Mouse (Mus musculus) cerebellum, postnatal 14 days (tissue): Measurements from ENCODE around the gene Dnm3.
A peak's percentile ranks its signal among the peaks of the same experiment; 100 is the strongest.

Source experiments
- DNase-seq, 2 experiments: peaks; one replicate each; pipeline ENCODE4 v3.0.0; 2021; ENCODE audit warnings: mixed read lengths in 2 of 2

The Dnm3 gene

DNA sequence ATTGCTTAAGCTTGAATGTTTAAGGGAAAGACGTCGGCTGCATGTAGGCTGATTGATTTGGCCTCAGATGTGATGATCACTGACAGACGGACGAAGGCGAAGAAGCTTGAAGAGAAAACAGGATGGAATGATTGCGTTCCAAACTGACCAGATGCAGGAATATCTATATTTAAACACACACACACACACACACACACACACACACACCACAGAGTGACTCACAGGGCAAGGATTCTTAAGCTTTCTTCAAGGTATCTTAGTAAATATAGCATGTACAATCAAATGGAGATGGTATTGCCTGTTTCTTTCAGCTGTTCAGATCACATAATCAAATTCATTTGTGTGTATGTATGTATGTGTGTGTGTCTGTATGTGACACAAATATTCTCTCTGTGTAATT is 425.1 kb downstream of the Dnm3 start:
- no peak for DNase-seq

DNA sequence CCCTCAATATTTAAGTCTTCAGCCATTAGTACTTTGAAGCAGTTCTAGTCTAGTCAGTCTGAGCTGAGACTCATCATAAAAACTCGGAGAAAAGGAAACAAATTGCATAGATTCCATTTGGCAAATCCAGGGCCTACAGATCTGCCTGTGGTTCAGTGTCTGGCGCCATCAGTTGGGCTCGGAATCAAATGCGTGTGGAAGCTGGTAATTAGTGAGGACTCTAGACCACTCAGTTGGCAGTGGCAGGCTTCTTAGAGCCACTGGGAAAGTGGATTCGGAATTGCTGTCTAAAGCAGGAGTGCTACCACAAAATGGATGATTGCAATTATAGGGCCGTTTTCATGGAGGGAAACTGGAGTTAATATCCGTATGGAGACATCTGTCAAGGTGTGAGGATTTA is 425.7 kb downstream of the Dnm3 start:
- no peak for DNase-seq

DNA sequence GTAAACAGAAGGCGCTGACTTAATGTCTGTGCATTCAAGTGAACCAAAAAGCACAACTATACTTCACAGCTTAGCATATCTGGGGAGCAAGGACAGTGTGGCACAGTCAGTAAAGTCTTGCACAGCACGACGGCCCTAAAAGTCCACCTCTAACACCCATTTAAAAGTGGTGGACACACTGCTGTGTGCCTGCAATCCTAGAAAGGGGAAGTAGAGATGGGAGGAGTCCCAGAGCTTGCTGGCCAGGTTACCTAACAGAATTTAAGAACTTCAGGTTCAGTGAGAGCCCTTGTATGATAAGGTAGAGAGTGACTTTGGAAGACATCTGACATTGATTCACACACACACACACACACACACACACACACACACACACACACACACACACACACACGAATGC is 426.1 kb downstream of the Dnm3 start:
- no peak for DNase-seq

DNA sequence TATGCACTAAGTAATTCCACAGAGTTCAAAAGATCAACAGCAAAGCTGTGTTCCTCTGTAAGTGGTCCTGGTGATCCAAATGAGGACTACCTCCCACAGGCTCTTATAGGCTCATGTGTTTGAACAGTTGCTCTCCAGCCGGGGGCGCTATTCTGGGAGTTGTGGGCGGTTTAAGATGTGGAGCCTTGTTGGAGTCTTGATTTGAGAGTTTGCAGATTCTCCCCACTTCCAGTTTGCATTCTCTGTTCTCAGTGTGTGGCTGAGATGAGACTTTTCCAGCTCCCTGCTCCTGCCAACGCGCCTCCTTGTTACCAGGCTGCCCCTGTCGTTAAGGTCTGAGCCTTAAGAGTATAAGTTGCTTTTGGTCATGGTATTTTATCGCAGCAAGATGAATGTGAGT is 430.2 kb downstream of the Dnm3 start:
- no peak for DNase-seq

DNA sequence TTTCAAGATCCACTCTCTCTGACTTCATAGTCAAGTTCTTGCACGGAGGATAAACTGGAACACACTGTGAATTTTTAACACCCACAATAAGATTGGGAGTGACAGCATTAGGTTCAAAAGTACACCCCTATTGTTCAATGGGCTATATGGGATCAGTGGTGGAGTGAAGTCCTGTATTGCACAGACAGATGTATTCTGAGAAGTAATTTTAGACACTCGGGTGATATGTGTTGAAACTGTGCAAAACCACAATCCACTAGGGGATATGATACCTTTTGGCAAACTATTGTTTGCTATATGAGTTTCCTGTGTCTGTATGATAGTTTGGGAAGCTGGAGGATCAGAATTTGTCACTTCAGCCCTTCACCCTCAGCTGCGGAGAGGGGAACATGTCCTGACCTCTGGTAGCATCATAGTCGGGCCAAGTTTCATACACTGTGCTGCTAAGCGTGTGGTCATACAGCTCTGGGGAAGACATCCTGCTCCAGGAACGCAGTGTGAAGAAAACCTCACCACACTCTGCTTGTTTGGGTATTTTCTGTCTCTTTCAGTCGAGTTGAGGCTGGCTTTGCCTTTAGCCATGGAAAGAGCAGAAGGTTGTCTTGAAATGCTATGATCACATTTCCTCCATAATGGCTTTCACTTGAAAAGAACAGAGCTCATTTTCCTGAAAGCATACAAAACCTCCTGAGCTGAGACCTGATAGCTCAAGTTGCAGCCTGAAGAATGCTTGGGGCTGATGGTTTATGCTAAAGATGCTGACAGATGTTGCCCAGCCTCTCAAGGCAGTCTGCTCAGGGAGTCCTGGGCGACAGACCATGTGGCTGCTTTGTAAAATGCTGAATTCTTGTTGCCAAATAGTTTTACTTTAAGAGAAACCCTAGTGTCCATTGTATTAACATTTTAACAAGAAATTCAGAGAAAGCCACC is 433.8 kb downstream of the Dnm3 start:
- no peak for DNase-seq

DNA sequence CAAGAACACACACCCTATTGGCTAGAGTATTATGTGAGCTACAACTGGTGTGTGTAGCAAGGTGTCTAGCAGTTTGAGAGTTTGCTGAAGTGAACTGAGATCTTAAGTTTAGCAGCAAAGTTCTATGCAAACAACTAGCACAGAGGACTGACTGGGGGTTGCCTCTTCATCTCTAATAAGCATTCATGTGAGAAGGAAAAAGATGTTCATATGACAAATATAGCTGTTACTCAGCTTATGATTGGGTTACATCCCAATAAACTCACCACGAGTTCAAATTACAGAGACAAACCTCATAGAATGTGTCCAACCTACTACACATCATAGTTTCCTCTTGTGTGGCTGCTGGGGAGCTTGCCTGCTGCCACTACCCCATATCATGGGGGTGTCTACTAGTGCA is 434.6 kb downstream of the Dnm3 start:
- DNase-seq, result no peak

DNA sequence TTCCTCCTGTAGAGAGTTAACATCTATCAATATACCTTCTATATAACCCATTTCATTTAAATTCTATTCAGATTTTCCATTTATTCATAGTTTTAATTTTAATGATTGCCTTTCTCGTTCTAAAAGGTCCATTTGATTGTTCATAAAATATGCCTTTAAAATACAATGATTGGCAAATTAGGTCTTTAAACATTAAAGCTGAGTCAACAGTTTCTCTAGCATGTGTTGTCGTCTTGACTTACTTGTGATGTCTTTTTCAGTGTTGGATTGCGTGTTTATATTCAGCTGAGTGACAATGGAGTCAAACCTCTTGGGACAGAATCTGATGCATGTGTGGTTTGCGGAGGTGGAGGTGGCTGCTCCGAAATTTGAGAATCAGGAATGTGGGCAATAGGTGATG is 435.4 kb downstream of the Dnm3 start:
- DNase-seq, result no peak

DNA sequence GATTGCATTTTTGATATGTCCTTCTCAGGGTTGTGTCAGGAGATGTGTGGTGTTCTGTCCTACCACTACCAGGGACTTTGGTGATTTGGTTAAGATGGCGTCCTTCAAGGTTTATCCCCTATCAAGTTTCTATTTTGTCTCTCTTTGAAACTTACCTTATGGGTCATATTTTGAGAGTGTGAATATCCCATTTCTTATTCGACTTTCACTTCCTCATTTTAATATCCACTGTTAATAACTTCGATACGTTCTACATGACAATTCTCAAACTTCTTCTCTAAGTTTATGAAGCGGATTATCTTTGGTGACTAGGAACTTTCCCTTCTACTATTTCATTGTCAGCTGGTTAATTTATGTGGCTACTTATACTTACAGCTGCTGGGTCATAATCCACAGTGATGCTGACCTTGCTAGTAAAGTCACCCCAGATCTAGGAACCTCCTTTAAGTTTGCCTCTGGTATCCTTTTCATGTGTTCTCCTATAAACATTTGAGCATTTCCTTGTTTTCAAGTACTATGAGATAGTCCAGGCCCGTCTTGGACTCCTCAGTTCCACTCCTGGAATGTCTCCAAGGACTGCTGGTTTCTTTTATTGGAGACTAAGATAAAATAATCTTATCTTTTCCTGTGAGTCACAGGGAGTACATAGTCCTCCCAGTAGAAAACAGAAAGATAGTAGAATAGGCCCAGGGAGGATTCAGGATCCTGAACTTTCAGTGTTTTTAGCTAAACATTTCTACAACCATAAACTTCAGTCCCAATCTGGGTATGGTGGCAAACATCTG is 437.2 kb downstream of the Dnm3 start:
- DNase-seq, result no peak

DNA sequence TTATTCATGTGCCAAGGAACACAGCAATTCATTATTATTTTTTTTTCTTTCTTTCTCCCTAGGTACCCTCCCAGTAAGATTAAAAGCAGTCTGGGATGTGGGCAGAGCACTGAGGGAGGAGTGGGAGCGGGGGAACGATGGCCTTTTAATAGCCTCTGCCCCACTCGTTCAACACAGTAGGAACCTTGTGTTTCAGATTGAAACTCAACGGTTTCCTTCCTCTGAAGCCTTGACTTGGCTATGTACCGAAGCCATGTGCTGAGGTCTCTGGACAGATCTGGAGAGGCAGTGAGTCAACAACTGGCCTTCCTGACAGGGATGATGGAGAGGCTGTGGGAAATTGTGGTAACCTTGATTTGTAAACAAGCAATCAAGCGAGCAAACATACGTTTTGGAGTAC is 438.0 kb downstream of the Dnm3 start:
- no peak for DNase-seq

DNA sequence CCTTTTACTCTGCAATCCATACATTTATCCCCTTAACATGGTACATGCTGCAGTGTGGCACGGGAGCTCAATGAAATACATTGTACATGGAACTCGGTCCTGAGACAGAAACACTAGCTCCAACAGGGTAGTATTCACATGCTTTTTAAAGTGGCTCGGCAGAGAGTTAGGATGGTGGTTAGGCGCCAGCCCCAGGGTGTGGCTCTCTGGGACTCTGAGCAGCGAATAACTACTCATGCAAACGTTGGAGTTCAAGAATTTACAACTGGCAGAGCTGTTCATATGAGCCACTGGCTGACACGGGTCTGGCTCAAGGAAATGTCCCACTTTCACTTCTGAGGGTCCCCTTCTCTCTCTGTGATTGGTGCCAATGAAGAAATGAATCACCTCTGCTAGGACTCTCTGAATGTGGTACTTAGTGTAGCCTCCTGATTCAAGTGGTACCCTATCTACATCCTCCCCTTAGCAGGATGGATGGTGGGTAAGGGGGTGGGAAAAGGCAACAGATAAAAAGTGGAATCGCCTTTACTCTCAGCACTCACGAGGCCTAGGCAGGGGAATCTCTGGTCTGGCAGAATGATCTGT is 438.7 kb downstream of the Dnm3 start:
- DNase-seq, result no peak

DNA sequence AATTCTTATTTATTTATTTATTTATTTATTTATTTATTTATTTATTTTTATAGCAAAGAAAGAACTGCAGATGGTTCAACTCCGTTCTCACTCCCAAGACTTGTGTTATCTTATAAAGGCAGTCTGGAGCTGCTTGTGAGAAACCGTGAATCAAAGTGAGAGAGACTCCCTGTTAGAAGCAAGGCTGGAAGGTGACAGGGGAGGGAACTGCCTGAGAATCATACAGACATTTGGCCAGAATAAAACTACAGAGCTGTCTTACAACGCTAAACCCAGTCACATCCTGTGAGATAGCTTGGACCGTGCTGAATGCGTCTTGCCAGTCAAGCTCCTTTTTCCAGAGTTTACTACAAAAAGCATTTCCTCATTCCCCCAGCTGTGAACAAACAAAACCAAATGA is 439.4 kb downstream of the Dnm3 start:
- no peak for DNase-seq

DNA sequence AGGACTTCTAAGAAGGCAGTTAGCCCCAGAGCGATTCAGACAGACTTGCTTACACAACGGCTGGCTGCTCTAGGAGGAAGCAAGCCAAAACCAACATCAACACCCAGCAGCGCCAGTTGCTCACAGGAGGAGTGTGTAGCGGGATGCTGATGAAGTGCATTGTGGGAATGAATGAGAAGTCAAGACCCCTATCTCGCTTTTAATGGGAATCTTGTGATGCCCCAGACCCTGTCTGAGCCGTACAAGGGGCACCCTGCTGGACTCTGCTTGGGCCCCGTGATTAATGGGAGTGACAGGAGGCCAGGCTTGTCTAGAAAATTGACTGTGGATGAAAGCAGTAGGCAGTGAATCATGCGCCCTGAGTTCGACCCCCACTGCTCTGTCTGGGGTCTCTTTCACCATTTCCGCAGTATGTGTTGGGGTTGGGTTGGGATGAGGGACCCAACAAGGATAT is 439.8 kb downstream of the Dnm3 start:
- peak; percentile 7 to 12 for DNase-seq

DNA sequence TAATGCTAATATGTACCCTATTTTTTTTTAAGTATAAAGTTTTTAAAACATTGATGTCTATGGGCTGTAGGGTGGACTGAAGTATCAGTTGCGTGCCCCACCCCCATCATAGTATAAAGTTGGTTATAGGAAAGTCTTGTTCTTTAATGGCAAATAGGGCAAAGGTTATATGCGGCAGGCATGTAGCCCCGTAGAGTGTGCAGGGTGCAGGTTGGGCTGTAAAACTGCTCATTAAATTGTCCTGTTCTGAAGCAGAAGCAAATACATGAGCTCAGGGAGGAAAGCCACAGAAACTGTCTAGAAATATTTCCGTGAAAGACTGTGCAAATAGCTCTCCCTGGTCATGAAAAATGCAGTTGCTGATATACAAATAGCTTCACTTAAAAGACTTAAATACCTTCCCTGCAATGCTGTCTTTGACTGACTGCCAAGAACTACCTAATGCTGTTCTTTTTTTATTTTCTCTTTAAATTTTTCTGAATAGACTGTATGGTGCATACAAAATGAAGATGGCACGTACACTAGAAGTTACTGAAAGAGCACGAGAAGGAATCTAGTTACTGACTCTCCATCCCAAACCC is 440.6 kb downstream of the Dnm3 start:
- DNase-seq, result no peak

DNA sequence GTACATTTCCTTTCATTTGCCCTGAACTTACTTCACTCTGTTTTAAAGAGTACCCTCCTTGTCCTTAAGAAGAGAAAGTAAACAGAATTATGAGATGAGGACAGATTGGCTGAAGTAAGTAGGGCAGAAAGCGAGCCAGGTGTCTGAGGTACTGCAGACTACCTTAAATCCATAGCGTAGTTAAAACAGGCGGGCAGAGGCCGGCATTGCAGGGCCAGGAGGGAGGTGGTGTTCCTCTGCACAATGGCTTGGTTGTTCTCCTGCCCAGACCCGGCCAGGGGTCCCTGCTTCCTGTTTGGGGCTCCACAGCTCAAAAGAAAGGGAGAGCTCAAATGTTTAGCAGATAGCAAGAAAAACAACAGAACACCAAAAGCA is 441.4 kb downstream of the Dnm3 start:
- DNase-seq, result peak; percentile 9 to 12

DNA sequence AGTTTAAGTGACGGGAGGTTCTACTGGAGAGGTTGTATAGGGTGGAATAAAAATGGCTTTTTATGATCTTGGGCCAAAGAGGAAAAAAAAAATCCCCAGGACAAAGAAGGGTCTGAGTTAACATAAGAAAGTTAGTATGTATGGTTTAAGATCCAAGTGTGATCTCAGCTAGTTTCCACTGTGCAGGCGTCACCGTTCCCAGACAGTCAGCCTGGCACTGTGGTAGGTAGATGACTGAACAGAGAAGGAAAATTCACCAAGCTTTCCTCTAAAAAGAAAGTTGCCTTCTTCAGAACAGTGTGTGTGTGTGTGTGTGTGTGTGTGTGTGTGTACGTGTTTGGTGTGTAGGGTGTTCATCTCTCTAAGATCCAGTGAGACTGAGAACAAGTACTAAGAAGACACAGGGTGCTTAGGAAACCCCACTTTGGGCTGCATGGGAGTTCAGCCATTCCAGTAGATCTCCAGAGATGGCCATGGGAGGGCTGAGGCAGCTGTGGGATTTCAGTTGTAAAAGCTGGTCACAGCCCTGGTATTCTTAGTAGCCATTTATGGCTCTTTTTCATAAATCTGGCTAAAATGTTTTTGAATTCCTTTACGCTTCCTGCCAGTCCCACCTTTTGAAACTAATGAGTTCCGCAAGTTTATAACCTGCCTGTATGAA is 441.9 kb downstream of the Dnm3 start:
- DNase-seq, result no peak

DNA sequence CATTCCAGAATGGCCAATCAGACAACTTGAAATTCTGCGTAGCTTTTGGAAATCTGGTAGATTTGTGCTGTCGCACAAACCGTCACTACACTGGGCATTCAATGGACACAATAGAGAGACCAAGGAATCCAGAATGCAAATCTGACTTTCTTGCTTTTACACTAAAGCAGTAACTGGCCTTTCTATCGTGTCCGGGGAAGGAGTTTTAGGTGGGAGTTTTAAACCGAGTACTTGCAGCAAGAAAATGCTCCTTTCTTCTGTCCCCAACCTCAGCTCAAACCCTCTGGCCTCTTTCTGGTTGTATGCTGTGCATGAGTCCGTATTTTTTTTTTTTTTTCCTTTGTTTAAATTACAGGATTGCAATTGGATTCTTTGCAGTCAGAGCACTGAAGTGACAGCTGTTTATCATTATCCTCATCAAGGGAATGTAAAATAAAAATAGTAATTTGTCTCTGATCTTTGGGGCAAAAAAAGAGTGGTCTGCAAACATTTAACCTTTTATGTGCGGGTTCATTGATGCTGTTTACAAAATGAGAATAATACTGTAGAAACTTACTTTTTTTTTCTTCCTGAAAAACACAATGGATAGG is 454.1 kb downstream of the Dnm3 start:
- no peak for DNase-seq

DNA sequence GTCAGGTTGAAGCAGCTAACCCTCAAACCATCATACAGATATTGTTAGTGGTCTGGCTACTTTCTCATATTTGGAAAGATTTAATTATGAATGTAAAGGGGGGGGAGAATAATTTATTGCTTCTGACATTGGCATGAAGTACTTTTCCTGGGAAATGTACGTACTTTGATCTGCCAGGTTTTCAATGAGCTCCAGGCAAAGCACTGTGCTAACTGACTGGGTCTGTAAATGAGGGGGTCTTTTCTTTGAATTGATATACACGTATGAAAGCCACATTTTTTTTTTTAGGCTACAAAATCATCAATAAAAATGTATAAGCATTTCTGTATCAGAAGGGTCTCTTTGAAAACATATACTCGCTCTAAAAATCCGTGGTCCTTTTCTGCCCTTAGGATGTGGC is 457.1 kb downstream of the Dnm3 start:
- no peak for DNase-seq

DNA sequence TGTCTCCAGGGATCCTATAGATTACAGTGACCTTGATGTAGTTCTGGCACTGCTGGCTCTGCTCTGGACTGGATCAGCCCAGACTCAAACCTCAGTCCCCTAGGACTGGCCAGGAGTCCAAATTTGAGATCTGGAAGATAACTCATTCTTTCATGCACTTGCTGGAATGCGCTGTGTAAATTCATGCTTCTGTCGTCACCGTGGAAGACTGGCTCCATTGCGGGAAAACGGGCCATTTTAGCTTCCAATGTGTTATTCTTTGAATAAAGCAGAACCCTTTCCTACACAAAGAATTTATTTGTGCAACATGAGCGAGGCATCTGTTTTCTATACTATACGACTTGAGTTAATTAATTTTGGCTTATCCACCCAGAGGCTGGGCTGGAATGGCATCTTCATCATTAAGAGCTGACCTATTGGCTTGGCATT is 457.5 kb downstream of the Dnm3 start:
- DNase-seq, result no peak

DNA sequence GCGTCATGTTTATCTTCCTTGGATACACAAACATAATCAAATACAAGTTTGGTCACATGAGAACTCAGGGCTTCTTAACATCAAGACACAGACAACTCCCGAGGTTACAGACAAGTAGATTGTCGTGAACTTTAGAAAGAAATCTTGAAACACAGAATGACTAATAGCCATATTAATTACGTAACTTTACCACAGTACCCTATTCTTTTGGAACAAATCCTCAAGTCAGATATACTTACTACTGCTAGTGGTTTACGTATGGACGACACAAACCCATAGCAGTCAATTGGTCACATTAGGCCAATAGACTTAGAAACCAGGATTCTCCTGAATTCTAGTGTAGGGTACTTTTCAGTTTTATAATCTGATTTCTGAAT is 459.2 kb downstream of the Dnm3 start:
- no peak for DNase-seq

DNA sequence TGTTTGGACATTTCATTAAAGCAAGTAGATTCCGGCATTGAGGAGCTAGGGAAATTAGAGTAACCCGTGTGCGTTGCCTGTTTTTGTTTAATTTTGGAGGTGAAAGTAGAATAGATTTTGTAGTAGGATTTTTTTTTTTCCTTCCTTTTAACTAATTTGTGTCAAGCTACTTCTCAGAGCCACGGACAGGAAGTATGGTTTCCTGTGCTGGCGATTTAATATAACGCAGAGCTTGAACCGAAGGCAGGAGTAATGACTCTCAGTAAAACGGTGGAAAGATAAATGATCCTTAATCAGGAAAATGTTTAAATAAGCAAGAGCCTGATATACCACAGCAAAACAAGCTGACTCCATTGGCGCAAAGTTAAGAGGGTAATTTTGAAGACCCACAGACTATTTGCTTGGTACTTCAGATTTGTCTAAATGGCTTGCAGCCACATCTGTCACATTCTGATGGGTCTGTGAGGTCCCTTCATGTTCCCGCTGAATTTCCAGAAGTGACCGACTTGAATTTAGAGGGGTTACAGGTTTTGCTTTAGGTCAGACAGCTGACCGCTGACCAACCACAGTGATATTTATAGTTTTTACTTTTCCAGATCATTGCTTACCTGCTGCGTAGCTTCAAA is 459.7 kb downstream of the Dnm3 start:
- DNase-seq, result no peak

DNA sequence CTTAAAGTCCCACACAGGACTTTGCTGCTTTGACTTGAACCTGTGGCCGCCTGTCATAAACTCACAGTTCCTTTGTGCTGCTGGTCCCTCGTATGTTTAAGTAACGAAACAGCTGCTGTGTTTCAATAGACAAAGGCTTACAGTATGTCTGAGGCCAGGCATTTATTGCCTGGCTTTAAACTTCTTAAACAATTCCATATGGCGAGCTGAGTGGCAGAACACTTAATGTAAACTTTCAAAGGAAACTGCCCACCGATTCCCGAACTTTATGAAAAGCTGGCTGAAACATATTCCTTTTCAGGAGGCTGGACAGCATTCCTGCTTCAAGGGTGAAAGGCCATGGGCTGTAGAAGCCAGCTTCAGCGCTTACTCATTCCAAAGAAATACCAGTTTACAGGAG is 460.9 kb downstream of the Dnm3 start:
- no peak for DNase-seq
